Mouse (Mus musculus) bone marrow, adult 2 months (tissue): ENCODE measurements around the gene Rnf24.

Source experiments
- CTCF ChIP-seq: fragments of 200-500 bp; IDR thresholded peaks from 2 replicates; pipeline ENCODE4 v1.5.1; 2011; ENCODE audit warnings: low read length, control low read depth; ENCODE audit not compliant: control insufficient read depth, insufficient read depth
- POLR2A ChIP-seq: fragments of 200-500 bp; IDR thresholded peaks from 2 replicates; pipeline ENCODE4 v1.6.1; 2011; ENCODE audit warnings: low read depth, mild to moderate bottlenecking, control low read depth, low read length, borderline replicate concordance; ENCODE audit not compliant: control insufficient read depth

DNA sequence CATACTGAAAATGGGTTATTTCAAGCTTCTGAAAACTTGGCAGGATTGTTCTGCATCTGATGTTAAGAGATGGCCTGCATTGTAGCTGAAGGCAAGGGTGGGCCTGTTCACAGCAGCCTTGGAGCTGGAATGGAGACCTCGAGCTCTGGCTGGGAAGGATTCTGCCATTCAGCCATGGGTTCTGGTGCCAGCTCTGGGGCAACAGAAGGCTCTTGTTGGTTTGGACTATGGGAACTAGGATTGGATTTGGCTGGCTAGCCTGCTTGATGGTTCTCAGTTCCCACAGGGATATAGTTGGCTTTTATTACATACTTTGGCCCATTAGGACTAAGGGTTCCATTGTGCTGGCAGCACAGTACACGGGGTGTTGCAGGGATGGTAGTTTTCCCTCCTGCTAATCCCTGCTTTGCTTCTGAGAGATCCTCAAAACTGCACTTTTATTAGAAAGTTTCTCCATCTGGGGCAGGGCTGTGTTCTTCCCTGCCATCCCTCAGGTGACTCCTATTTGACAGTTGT is 55.9 kb downstream of the Rnf24 start:
- TF ChIP-seq POLR2A (no peak), CTCF (no peak)
